Comparison of ENCODE assay signal across 8 mouse cellular contexts in genomic region chr9:98296383-98297201, GRCm38 (mm10). TPM values are rescaled to one million over a fixed set of nuclear protein-coding genes. Genes with fewer than 3 reads are reported as not detected.
DNase-seq lines count a peak whose midpoint lies in the region; ATAC-seq lines count a peak whose summit lies in the region.

No protein-coding gene starts in this region.

- ATAC-seq in hindbrain, embryonic 11.5 days (ENCODE audit: low FRiP score), result peak; percentile 81

- H3K4me2 ChIP-seq in hindbrain, embryonic 11.5 days (replicated peaks; ENCODE audit: low read depth, low read length), result peak overlapping the region; percentile 71

- no peak overlapping the region for H3K27ac ChIP-seq in hindbrain, embryonic 11.5 days (ENCODE audit: low read depth, low read length)

- H3K9me3 ChIP-seq in hindbrain, embryonic 11.5 days (ENCODE audit: control insufficient read depth, low read length), result no peaks in the 10 kb centered on the region

- H3K36me3 ChIP-seq in hindbrain, embryonic 11.5 days (ENCODE audit: control insufficient read depth, insufficient read depth, low read length), result no peaks in the 10 kb centered on the region

- H3K9ac ChIP-seq in hindbrain, embryonic 11.5 days (ENCODE audit: low read depth, low read length), result peak overlapping the region; percentile 54

- under 1% methylated on average over 55 of the region's 56 CpGs for WGBS in hindbrain, embryonic 11.5 days

- H3K4me1 ChIP-seq in hindbrain, embryonic 11.5 days (replicated peaks; ENCODE audit: control insufficient read depth, insufficient read depth, low read length), result peaks cover 2% of the 10 kb centered on the region; the same call in 1 of the 2 replicates

- H3K4me3 ChIP-seq in hindbrain, embryonic 11.5 days (ENCODE audit: low read depth, low read length), result peak overlapping the region; percentile 48

- peak; percentile 95 for DNase-seq in Muller cell, postnatal 12 days (ENCODE audit: inconsistent ontology term)
- peak; percentile 79 for DNase-seq in cerebellum, adult 9-11 months
- peak; percentile 50 to 76 for DNase-seq in frontal cortex, adult 2 months (ENCODE audit: extremely low spot score in 1 of 2, low spot score in 1 of 2)
- DNase-seq in hindbrain, embryonic 11.5 days (ENCODE audit: low spot score), result peak; percentile 87
- peak; percentile 67 to 73 for DNase-seq in layer of hippocampus, postnatal 10 days (ENCODE audit: low spot score in 2 of 2)
- peak; percentile 92 for DNase-seq in lung, postnatal 10 days
- peak; percentile 89 for DNase-seq in ovary, postnatal 36 days (ENCODE audit: low spot score)
- peak; percentile 92 for DNase-seq in thymus, postnatal 25 days

- H3K27me3 ChIP-seq in hindbrain, embryonic 11.5 days (ENCODE audit: control insufficient read depth, insufficient read depth, low read length), result no peaks in the 10 kb centered on the region

RNA-seq across cellular contexts. Expression of gene Nmnat3, which starts 9.4 kb away (rescaled TPM):
- polyA plus RNA-seq in frontal cortex, adult 2 months (2012; rRNA removed), result 3.3 and 3.7 TPM in 2 replicates
- 2.0 and 3.2 TPM in 2 replicates for polyA plus RNA-seq in hindbrain, embryonic 11.5 days (2014; fragmentation: Nextera tagmentation; extraction: Ambion mirVana)
- total RNA-seq in layer of hippocampus, postnatal 10 days (2021), result 1 to 10 TPM in 1 of 2 experiments, under 1 TPM in 1; 0.98 to 1.1 TPM
